Comparison of ENCODE assay signal across 12 mouse cellular contexts in the genomic region with DNA sequence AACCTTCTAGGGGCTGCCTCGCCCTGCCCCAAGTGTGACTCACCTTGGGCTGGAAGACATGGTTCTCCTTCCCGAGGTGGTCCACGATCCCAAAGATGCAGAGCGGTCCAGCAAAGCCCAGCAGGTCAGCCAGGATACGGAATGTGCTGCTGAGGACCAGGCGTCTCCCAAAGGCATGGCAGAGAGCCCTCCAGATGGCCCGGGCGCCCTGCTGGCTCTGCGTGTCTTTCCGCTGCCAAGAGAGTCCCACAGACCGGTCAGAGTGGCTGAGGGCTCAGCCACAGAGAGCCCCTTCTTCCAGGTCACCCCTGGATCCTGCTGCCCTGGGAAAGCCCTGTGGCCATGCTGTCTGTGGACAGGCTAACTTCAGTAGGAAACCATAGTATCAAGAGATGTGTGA. TPM values are rescaled to one million over a fixed set of nuclear protein-coding genes. Genes with fewer than 3 reads are reported as not detected.
"Had no signal": no experiment of that assay in that cellular context is flagged by ENCODE, and none has a peak within 500 bp of the region (broad histone marks: within the 10 kb centered on the region; RNA-seq: fewer than 3 reads in every experiment).

No protein-coding gene starts in this region.

- H3K9me3 ChIP-seq: limb, embryonic 13.5 days; neural tube, embryonic 15.5 days had no signal

- H3K4me2 ChIP-seq: limb, embryonic 13.5 days; neural tube, embryonic 15.5 days had no signal

- H3K4me1 ChIP-seq: limb, embryonic 13.5 days had no signal

- H3K27me3 ChIP-seq: neural tube, embryonic 15.5 days had no signal

- H3K9ac ChIP-seq: limb, embryonic 13.5 days; liver, embryonic 14.5 days; neural tube, embryonic 15.5 days had no signal

- H3K36me3 ChIP-seq: limb, embryonic 13.5 days had no signal

- H3K4me3 ChIP-seq: limb, embryonic 13.5 days; myocyte; neural tube, embryonic 15.5 days had no signal

- H3K27ac ChIP-seq: limb, embryonic 13.5 days; liver, embryonic 14.5 days; neural tube, embryonic 15.5 days; stomach, postnatal 0 days had no signal

- DNase-seq: kidney, postnatal 10 days; left cerebral cortex, postnatal 4 days; lung, adult 18-20 months; midbrain, embryonic 14.5 days; right cerebral cortex, adult 18-20 months; thymus, postnatal 14 days had no signal

RNA-seq across cellular contexts. Expression of a gene that starts 14.0 kb away (rescaled TPM):
- total RNA-seq: liver, adult 2 months had no signal
- polyA plus RNA-seq: liver, adult 2 months had no signal
